Mouse (Mus musculus) lung, postnatal 0 days (tissue): ENCODE results near the gene Pde2a.

Experiments
- CTCF ChIP-seq: IDR thresholded peaks from 2 replicates; pipeline ENCODE4 v1.5.1; 2016; ENCODE audit warnings: antibody characterized with exemption, mild to moderate bottlenecking
- EP300 ChIP-seq: IDR thresholded peaks from 2 replicates; pipeline ENCODE4 v1.6.1; 2016; ENCODE audit warnings: antibody characterized with exemption, mild to moderate bottlenecking, control low read depth

DNA sequence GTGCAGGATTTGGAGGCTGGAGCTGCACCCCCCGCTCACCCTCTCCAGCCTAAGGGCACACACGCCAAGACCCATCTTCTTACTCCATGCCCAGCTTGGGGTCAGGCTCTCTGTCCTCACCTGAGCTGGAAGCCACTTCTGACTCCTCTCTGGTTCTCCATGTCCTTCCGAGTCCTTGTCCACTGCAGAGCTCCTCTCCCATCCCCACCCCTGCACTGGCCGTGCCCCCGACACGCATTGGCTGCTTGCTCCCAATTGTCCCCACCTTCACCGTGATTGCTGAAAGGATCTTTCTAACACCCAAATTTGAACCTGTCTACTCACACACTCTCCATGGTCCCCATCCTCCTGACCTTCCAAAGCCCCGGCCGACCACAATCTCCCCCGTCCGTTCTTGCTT is 40.1 kb downstream of the Pde2a start:
- no peak for TF ChIP-seq CTCF
- TF ChIP-seq EP300, result no peak
